Mouse (Mus musculus) neural tube, postnatal 0 days (tissue): ENCODE measurements around the gene Cep78. TPM values are rescaled to one million over a fixed set of nuclear protein-coding genes. Genes with fewer than 3 reads are reported as not detected.

Experiments
- polyA plus RNA-seq: library from polyadenylated mRNA; unstranded; fragments of >200 nt; fragmentation: Nextera tagmentation; extraction: Ambion mirVana; gene quantifications from 2 replicates; pipeline ENCODE4 v1.2.1, GENCODE M21; 2015

The Cep78 gene
- polyA plus RNA-seq: 16.1 and 16.7 TPM in 2 replicates

GRCm38 (mm10) chr19:15984449-15985171 lies at the start of gene Cep78:
Gene Cep78 (minus strand): TSS chr19:15984989.

GRCm38 (mm10) chr19:15947237-15947636 lies 37.6 kb downstream of the Cep78 start, which contains the start of gene Psat1:
Gene Psat1 (minus strand): TSS chr19:15947337.

Other genes with a start within 250 kb of the Cep78 start
- gene Psat1, start 37.7 kb downstream of the Cep78 start, polyA plus RNA-seq: 65.3 and 68.8 TPM in 2 replicates
- 81.4 and 87.4 TPM in 2 replicates for gene Gnaq, start 147.8 kb upstream of the Cep78 start, polyA plus RNA-seq